Mouse (Mus musculus) neutrophil, adult 59 days (primary cell): ENCODE measurements around the gene Cdc123. TPM values are rescaled to one million over a fixed set of nuclear protein-coding genes. Genes with fewer than 3 reads are reported as not detected.

ENCODE experiments used
- total RNA-seq, 2 experiments: library from RNA; stranded (reverse); gene quantifications; 1 replicate in 1 of 2; 2 replicates in 1 of 2; pipeline ENCODE4 v1.2.4; 2023

Gene Cdc123
- 10 to 100 TPM; 75.6 to 82.3 TPM for total RNA-seq

GRCm38 (mm10) chr2:5844873-5845631, at the start of gene Cdc123, which contains the start of gene Nudt5:
Cdc123 (minus strand) TSS chr2:5845164.
Nudt5 (plus strand) TSS chr2:5845019.

GRCm38 (mm10) chr2:5862834-5863233, 17.9 kb upstream of the Cdc123 start, which contains the start of gene Gm13199:
Gm13199 (minus strand) TSS chr2:5862934.

Other genes with a start within 250 kb of the Cdc123 start
- 10 to 100 TPM; 69.5 to 76.5 TPM for gene Camk1d, start 130.6 kb downstream of the Cdc123 start, total RNA-seq
- 10 to 100 TPM; 16.3 to 17.8 TPM for gene Nudt5, start 145 bp downstream of the Cdc123 start, total RNA-seq
- gene Gm13199, start 17.8 kb upstream of the Cdc123 start, total RNA-seq: under 1 TPM; 0.68 to 0.87 TPM
- gene Sec61a2, start 50.3 kb upstream of the Cdc123 start, total RNA-seq: 10 to 100 TPM in 1 of 2 experiments, 1 to 10 TPM in 1; 7.1 to 14.9 TPM
- gene Dhtkd1, start 97.6 kb upstream of the Cdc123 start, total RNA-seq: under 1 TPM in 1 of 2 experiments, not detected in 1; 0.20 TPM
- gene Upf2, start 106.3 kb upstream of the Cdc123 start, total RNA-seq: 10 to 100 TPM; 38.2 to 39.1 TPM